Mouse (Mus musculus) ES-E14 (cell line): ENCODE data around the gene Ttf2. TPM values are rescaled to one million over a fixed set of nuclear protein-coding genes. Genes with fewer than 3 reads are reported as not detected.
A peak's percentile ranks its signal among the peaks of the same experiment; 100 is the strongest.

Experiments
- DNase-seq: peaks from one replicate; pipeline ENCODE4 v3.0.0-alpha.2; 2013; ENCODE audit warnings: low read depth, low spot score
- H3K27ac ChIP-seq: 2 replicates; pipeline ENCODE4 v1.5.1; 2012; ENCODE audit warnings: low read depth, mild to moderate bottlenecking, low read length, moderate library complexity, mixed read lengths; ENCODE audit not compliant: poor library complexity, insufficient read depth, severe bottlenecking
- H3K36me3 ChIP-seq: 2 replicates; pipeline ENCODE4 v1.6.1; 2012; ENCODE audit warnings: mild to moderate bottlenecking, low read length, moderate library complexity, mixed read lengths; ENCODE audit not compliant: control insufficient read depth, poor library complexity, insufficient read depth, severe bottlenecking
- H3K4me1 ChIP-seq, 2 experiments: fragments of 150-350 bp in 1 of 2; sonication (generic) in 1 of 2; 2 replicates each; pipeline ENCODE4 v1.6.1; 2012; ENCODE audit warnings: low read length in 2 of 2, mild to moderate bottlenecking in 1 of 2, mixed read lengths in 1 of 2; ENCODE audit not compliant: control insufficient read depth in 2 of 2, insufficient read depth in 2 of 2, poor library complexity in 1 of 2
- H3K4me3 ChIP-seq, 2 experiments: fragments of 150-350 bp in 1 of 2; sonication (generic) in 1 of 2; 2 replicates each; pipeline ENCODE4 v1.5.1; 2012; ENCODE audit warnings: low read length in 2 of 2, low read depth in 1 of 2, mild to moderate bottlenecking in 1 of 2, mixed read lengths in 1 of 2; ENCODE audit not compliant: insufficient read depth in 1 of 2, poor library complexity in 1 of 2, severe bottlenecking in 1 of 2
- H3K9ac ChIP-seq: 2 replicates; pipeline ENCODE4 v1.6.1; 2012; ENCODE audit warnings: low read depth, mild to moderate bottlenecking, low read length, mixed read lengths; ENCODE audit not compliant: poor library complexity, insufficient read depth, severe bottlenecking
- H3K9me3 ChIP-seq: fragments of 150-350 bp; sonication (generic); 2 replicates; pipeline ENCODE4 v1.6.1; 2012; ENCODE audit warnings: low read depth, mild to moderate bottlenecking, low read length; ENCODE audit not compliant: control insufficient read depth, insufficient read depth
- CHD2 ChIP-seq: IDR thresholded peaks from 2 replicates; pipeline ENCODE4 v1.6.1; 2014; ENCODE audit warnings: mild to moderate bottlenecking, low read depth, low read length, inconsistent platforms
- HCFC1 ChIP-seq: IDR thresholded peaks from 2 replicates; pipeline ENCODE4 v1.6.1; 2012; ENCODE audit warnings: low read length, inconsistent platforms, borderline replicate concordance; ENCODE audit not compliant: insufficient read depth
- MAFK ChIP-seq: IDR thresholded peaks from 2 replicates; pipeline ENCODE4 v1.6.1; 2014; ENCODE audit warnings: mild to moderate bottlenecking, low read depth, low read length, inconsistent platforms; ENCODE audit not compliant: insufficient read depth
- ZC3H11A ChIP-seq: IDR thresholded peaks from 2 replicates; pipeline ENCODE4 v1.6.1; 2012; ENCODE audit warnings: low read depth, mild to moderate bottlenecking, inconsistent platforms, low read length, borderline replicate concordance
- ZNF384 ChIP-seq: IDR thresholded peaks from 2 replicates; pipeline ENCODE4 v1.6.1; 2012; ENCODE audit warnings: low read depth, low read length, inconsistent platforms
- in situ Hi-C, 2 experiments: fragments of 600-800 bp; cut with MboI; formaldehyde crosslinking; loops; one replicate each; pipeline ENCODE4 v1.15.1; 2025; ENCODE audit warnings: low sequenced_read_pairs in 2 of 2, inconsistent platforms in 1 of 2; ENCODE audit not compliant: unreplicated experiment in 2 of 2
- total RNA-seq: library from RNA; depleted of rRNA; stranded (reverse); fragments of 300-350 nt; gene quantifications from 2 replicates; pipeline ENCODE4 v1.2.3, GENCODE M21; 2012

The Ttf2 gene
- total RNA-seq, 1 experiment, result 39.0 TPM

GRCm38 (mm10) chr3:100963849-100964542 is 5.5 kb downstream of the Ttf2 start:
- H3K27ac ChIP-seq, result no peak overlapping the region
- in situ Hi-C loops, result loop anchor here (25.0 kb wide), 3 partner anchors 498 to 848 kb away; no protein-coding TSS in a partner anchor
- H3K9ac ChIP-seq, result 0 out of 2 replicates have a peak overlapping the region, but pooled peaks have one; percentile 5
- DNase-seq, result peak; percentile 25
- no peaks in the 10 kb centered on the region for H3K4me1 ChIP-seq
- H3K36me3 ChIP-seq, result peaks cover 38% of the 10 kb centered on the region
- TF ChIP-seq ZNF384 (no peak), ZC3H11A (0 out of 2 replicates have a peak, but pooled peaks have one; percentile 12)
- no peaks in the 10 kb centered on the region for H3K9me3 ChIP-seq
- no peak overlapping the region for H3K4me3 ChIP-seq

- Histone ChIP-seq H3K27ac (no peak overlapping the region), H3K36me3 (peaks cover 48% of the 10 kb centered on the region), H3K9ac (no peak overlapping the region), H3K9me3 (no peaks in the 10 kb centered on the region), H3K4me1 (no peaks in the 10 kb centered on the region), H3K4me3 (no peak overlapping the region)
- DNase-seq, result no peak
- in situ Hi-C loops, result loop anchor here (25.0 kb wide), 3 partner anchors 501 to 851 kb away; no protein-coding TSS in a partner anchor
- TF ChIP-seq CHD2 (no peak), ZNF384 (no peak), MAFK (no peak), ZC3H11A (no peak), HCFC1 (no peak)
Observed at GRCm38 (mm10) chr3:100961501-100961900, 8.0 kb downstream of the Ttf2 start.

DNA sequence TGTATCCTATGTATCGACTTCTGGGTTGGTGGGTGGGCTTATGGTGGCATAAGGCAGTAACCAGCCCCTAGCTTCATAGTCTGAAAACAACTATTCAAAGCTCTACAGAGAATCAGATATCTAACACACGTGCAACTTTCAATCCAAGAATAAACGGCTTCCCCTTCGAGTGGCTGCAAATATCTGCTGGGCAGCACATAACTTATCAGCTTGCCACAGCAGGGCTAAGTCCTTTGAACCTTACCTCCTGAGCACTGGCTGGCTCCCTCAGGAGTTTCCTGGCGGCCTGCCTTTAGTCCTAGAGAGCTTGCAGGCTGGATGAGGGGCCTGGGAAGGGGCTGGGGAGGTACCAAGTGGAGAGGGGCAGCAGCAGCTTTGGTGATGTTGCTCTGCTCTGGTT is 8.5 kb downstream of the Ttf2 start:
- Histone ChIP-seq H3K27ac (no peak overlapping the region), H3K9ac (no peak overlapping the region), H3K4me3 (no peak overlapping the region), H3K9me3 (no peaks in the 10 kb centered on the region), H3K36me3 (peaks cover 48% of the 10 kb centered on the region), H3K4me1 (no peaks in the 10 kb centered on the region)
- TF ChIP-seq ZNF384, result no peak
- TF ChIP-seq MAFK, result no peak
- TF ChIP-seq HCFC1, result no peak
- no peak for TF ChIP-seq ZC3H11A
- in situ Hi-C loops, result loop anchor here (25.0 kb wide), 3 partner anchors 501 to 851 kb away; no protein-coding TSS in a partner anchor
- DNase-seq, result no peak

GRCm38 (mm10) chr3:100954616-100955015 is 14.8 kb downstream of the Ttf2 start:
- Histone ChIP-seq H3K9me3 (no peaks in the 10 kb centered on the region), H3K27ac (no peak overlapping the region), H3K36me3 (peaks cover 45% of the 10 kb centered on the region), H3K9ac (no peak overlapping the region), H3K4me3 (no peak overlapping the region), H3K4me1 (no peaks in the 10 kb centered on the region)
- in situ Hi-C loops, result loop anchor here (25.0 kb wide), 3 partner anchors 508 to 858 kb away; no protein-coding TSS in a partner anchor
- TF ChIP-seq MAFK (no peak), ZC3H11A (no peak), CHD2 (no peak), ZNF384 (no peak), HCFC1 (no peak)
- no peak for DNase-seq

- H3K9me3 ChIP-seq, result no peaks in the 10 kb centered on the region
- no peak overlapping the region for H3K27ac ChIP-seq
- no peak overlapping the region for H3K9ac ChIP-seq
- TF ChIP-seq MAFK (no peak), ZNF384 (no peak), CHD2 (no peak), ZC3H11A (no peak), HCFC1 (no peak)
- in situ Hi-C loops, result loop anchor here (25.0 kb wide), 3 partner anchors 511 to 861 kb away; no protein-coding TSS in a partner anchor
- DNase-seq, result no peak
- no peaks in the 10 kb centered on the region for H3K4me1 ChIP-seq
- H3K4me3 ChIP-seq, result no peak overlapping the region
- peaks cover 51% of the 10 kb centered on the region for H3K36me3 ChIP-seq
Observed at GRCm38 (mm10) chr3:100951531-100951930, 17.9 kb downstream of the Ttf2 start.
